Mouse (Mus musculus) liver, embryonic 15.5 days (tissue): ENCODE measurements around the gene Gpd1. TPM values are rescaled to one million over a fixed set of nuclear protein-coding genes. Genes with fewer than 3 reads are reported as not detected.
"Not testable (repeated sequence)": the region's sequence is repeated elsewhere in the genome, so short reads cannot be mapped to it uniquely, and the experiment has no call there.

ENCODE experiments used
- ATAC-seq: fragments of 200-750 bp; cut with Nextera tagmentation; 2 replicates; pipeline ENCODE4 v1.8.0; 2017; ENCODE audit warnings: moderate number of reproducible peaks, mild to moderate bottlenecking, moderate library complexity; ENCODE audit not compliant: insufficient read depth
- H3K27ac ChIP-seq: fragments of 300-500 bp; sonication (generic); replicated peaks from 2 replicates; pipeline ENCODE4 v1.5.1; 2015; ENCODE audit warnings: mild to moderate bottlenecking, inconsistent platforms
- H3K27me3 ChIP-seq: fragments of 300-500 bp; sonication (generic); 2 replicates; pipeline ENCODE4 v1.6.1; 2015; ENCODE audit warnings: mild to moderate bottlenecking, inconsistent platforms
- H3K36me3 ChIP-seq: fragments of 300-500 bp; sonication (generic); replicated peaks from 2 replicates; pipeline ENCODE4 v1.6.1; 2015; ENCODE audit warnings: moderate library complexity, mild to moderate bottlenecking, inconsistent platforms
- H3K4me1 ChIP-seq: fragments of 300-500 bp; sonication (generic); replicated peaks from 2 replicates; pipeline ENCODE4 v1.6.1; 2015; ENCODE audit warnings: inconsistent platforms
- H3K4me2 ChIP-seq: fragments of 300-500 bp; sonication (generic); 2 replicates; pipeline ENCODE4 v1.6.1; 2015; ENCODE audit warnings: moderate library complexity, mild to moderate bottlenecking, inconsistent platforms
- H3K4me3 ChIP-seq: fragments of 300-500 bp; sonication (generic); replicated peaks from 2 replicates; pipeline ENCODE4 v1.5.1; 2015; ENCODE audit warnings: mild to moderate bottlenecking, inconsistent platforms
- H3K9ac ChIP-seq: fragments of 300-500 bp; sonication (generic); 2 replicates; pipeline ENCODE4 v1.6.1; 2015; ENCODE audit warnings: moderate library complexity, mild to moderate bottlenecking, inconsistent platforms
- H3K9me3 ChIP-seq: fragments of 300-500 bp; sonication (generic); replicated peaks from 2 replicates; pipeline ENCODE4 v1.6.1; 2016; ENCODE audit warnings: inconsistent platforms
- WGBS: fragments of 180-500 bp; shearing (Covaris S2); methylation state at CpG from one replicate; pipeline ENCODE4 v1.1.7; 2015; ENCODE audit warnings: mixed read lengths; ENCODE audit not compliant: insufficient replicate concordance; 5-methylcytosine and 5-hydroxymethylcytosine counted together
- polyA plus RNA-seq: library from polyadenylated mRNA; unstranded; fragments of >200 nt; fragmentation: Nextera tagmentation; extraction: Ambion mirVana; gene quantifications from 2 replicates; pipeline ENCODE4 v1.2.1, GENCODE M21; 2015

Gpd1 gene
- polyA plus RNA-seq, 1 experiment from 2014 or later, result 26.7 TPM

GRCm38 (mm10) chr15:99772881-99772924 lies 55.4 kb downstream of the Gpd1 start, which contains the start of gene Cers5:
Gene Cers5, minus strand, starts transcription at chr15:99772885.
- not testable (repeated sequence) for ATAC-seq
- peak within 1 kb of the TSS; percentile 41; the same call in 1 of the 2 replicates for H3K27ac ChIP-seq

GRCm38 (mm10) chr15:99772925-99773324 lies 55.6 kb downstream of the Gpd1 start:
- Histone ChIP-seq H3K4me1 (peaks cover 17% of the 10 kb centered on the region), H3K9ac (no peak overlapping the region), H3K9me3 (no peaks in the 10 kb centered on the region), H3K36me3 (no peaks in the 10 kb centered on the region), H3K27me3 (peaks cover 12% of the 10 kb centered on the region; the same call in 1 of the 2 replicates), H3K27ac (no peak overlapping the region), H3K4me2 (no peak overlapping the region), H3K4me3 (peak overlapping the region; percentile 67; the same call in 1 of the 2 replicates)
- ATAC-seq, result no peak
- WGBS, result 60% methylated on average over 3 of the region's 3 CpGs

More at GRCm38 (mm10) chr15:99772881-99772924, 55.4 kb downstream of the Gpd1 start, which contains the start of gene Cers5:
- Histone ChIP-seq H3K4me2 (peak within 1 kb of the TSS; percentile 94), H3K4me3 (peak within 1 kb of the TSS; percentile 67), H3K9ac (peak within 1 kb of the TSS; percentile 50), H3K4me1 (peaks cover 19% of the 10 kb centered on the region), H3K27me3 (peaks cover 12% of the 10 kb centered on the region; the same call in 1 of the 2 replicates)
- H3K36me3 ChIP-seq, H3K9me3 ChIP-seq: not testable (repeated sequence)

Other genes starting within 250 kb of the Gpd1 start
- gene Bcdin3d, start 242.8 kb upstream of the Gpd1 start, polyA plus RNA-seq, result 5.2 and 5.3 TPM in 2 replicates
- 0.05 and 0.13 TPM in 2 replicates for gene Faim2, start 189.3 kb upstream of the Gpd1 start, polyA plus RNA-seq
- gene Aqp2, start 138.5 kb upstream of the Gpd1 start, polyA plus RNA-seq, result not detected in 2 replicates
- 0.06 TPM in 1 of 2 replicates, not detected in the other for gene Aqp5, start 126.7 kb upstream of the Gpd1 start, polyA plus RNA-seq
- not detected in 2 replicates for gene Aqp6, start 116.1 kb upstream of the Gpd1 start, polyA plus RNA-seq
- gene Racgap1, start 65.9 kb upstream of the Gpd1 start, polyA plus RNA-seq, result 66.2 and 66.3 TPM in 2 replicates
- gene Asic1, start 47.1 kb upstream of the Gpd1 start, polyA plus RNA-seq, result 0.28 and 0.45 TPM in 2 replicates
- 5.3 and 5.7 TPM in 2 replicates for gene Smarcd1, start 15.4 kb upstream of the Gpd1 start, polyA plus RNA-seq
- not detected in 2 replicates for gene Gm17349, start 12.0 kb upstream of the Gpd1 start, polyA plus RNA-seq
- 67.5 and 74.7 TPM in 2 replicates for gene Cox14, start 8.1 kb downstream of the Gpd1 start, polyA plus RNA-seq
- gene Cers5, start 55.4 kb downstream of the Gpd1 start, polyA plus RNA-seq, result 8.1 and 9.5 TPM in 2 replicates
- 10.0 and 10.3 TPM in 2 replicates for gene Lima1, start 157.9 kb downstream of the Gpd1 start, polyA plus RNA-seq
- not detected in 2 replicates for gene Fam186a, start 249.5 kb downstream of the Gpd1 start, polyA plus RNA-seq